Mouse (Mus musculus) embryonic fibroblast, embryonic 13.5 days (primary cell): ENCODE measurements around the gene Siah2. TPM values are rescaled to one million over a fixed set of nuclear protein-coding genes. Genes with fewer than 3 reads are reported as not detected.

Experiments
- H3K27ac ChIP-seq: 2 replicates; pipeline ENCODE4 v1.5.1; 2012; ENCODE audit warnings: low read length, control low read depth, inconsistent platforms; ENCODE audit not compliant: insufficient read depth
- H3K4me1 ChIP-seq: 2 replicates; pipeline ENCODE4 v1.6.1; 2011; ENCODE audit warnings: low read length; ENCODE audit not compliant: control insufficient read depth, insufficient read depth
- H3K4me3 ChIP-seq: 2 replicates; pipeline ENCODE4 v1.5.1; 2011; ENCODE audit warnings: mild to moderate bottlenecking, control low read depth, low read length; ENCODE audit not compliant: insufficient read depth
- CTCF ChIP-seq: IDR thresholded peaks from 2 replicates; pipeline ENCODE4 v1.5.1; 2011; ENCODE audit warnings: mild to moderate bottlenecking, control low read depth, low read length, moderate library complexity, borderline replicate concordance; ENCODE audit not compliant: insufficient read depth
- POLR2A ChIP-seq: IDR thresholded peaks from 2 replicates; pipeline ENCODE4 v1.6.1; 2011; ENCODE audit warnings: low read depth, mild to moderate bottlenecking, control low read depth, low read length, moderate library complexity
- polyA plus RNA-seq: library from polyadenylated mRNA; stranded (reverse); fragments of >200 nt; gene quantifications from 2 replicates; pipeline ENCODE4 v1.2.4, GENCODE M21; 2011; ENCODE audit warnings: low read depth; ENCODE audit not compliant: missing spikeins, insufficient read length

Gene Siah2
- polyA plus RNA-seq, 1 experiment: 20.6 TPM

DNA sequence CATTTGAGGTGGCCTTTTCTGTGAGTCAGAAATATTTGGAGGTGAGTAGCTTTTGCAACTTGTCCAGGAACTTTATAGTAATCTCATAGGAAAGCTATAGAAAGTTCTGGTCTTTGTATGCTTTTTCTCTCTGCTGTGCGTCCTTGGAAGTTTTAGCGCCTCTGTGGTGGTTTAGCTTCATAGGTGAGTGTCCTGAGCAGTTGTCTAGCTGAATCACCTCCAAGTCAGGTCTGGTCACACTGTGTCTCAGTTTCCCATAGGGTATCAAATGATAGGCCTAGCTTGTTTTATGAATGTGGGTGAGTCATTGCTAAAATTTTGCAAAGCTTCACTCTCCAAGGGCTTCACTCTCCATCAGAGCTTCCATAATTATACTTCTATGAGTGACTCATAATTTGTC lies 31.5 kb upstream of the Siah2 start:
- H3K4me1 ChIP-seq: peaks cover 8% of the 10 kb centered on the region; the same call in 1 of the 2 replicates
- TF ChIP-seq CTCF (no peak), POLR2A (no peak)
- H3K27ac ChIP-seq: no peak overlapping the region
- no peak overlapping the region for H3K4me3 ChIP-seq

DNA sequence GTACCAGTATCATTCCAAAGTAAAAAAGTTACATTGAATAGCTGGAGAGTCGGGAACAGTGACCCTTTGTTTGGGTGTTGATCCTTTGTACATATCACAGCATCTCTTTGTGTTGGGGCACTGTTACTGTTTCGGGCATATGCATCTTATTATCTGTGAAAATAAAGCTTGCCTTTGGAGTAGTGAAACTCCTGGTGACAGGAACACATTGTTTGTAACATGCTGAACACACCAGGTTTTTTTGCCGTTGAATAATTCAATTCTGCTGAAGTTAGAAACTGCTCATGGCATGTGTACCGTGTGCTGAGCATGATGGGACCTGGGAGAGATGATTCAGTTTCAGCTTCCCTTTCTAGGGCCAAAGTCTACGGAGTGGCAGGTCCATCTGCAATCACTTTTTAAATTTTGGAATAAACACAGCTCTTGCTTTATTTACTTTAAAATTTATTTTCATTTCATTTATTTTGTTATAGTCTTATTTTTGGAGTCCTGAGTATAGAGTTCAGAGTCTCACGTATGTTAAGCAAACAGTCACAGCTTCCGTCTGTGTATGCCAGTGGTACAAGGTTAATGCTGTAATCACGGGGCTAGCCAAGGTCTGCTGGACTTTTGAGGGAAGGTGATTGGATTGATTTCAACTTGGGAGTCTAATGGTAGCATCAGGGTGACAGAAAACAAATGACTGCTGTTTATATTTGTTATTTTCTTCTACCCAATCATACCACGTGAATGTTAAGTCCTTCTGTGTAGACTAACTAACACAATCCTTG lies 27.4 kb upstream of the Siah2 start:
- no peak overlapping the region for H3K27ac ChIP-seq
- TF ChIP-seq CTCF (no peak), POLR2A (no peak)
- peaks cover 8% of the 10 kb centered on the region; the same call in 1 of the 2 replicates for H3K4me1 ChIP-seq
- H3K4me3 ChIP-seq: no peak overlapping the region

DNA sequence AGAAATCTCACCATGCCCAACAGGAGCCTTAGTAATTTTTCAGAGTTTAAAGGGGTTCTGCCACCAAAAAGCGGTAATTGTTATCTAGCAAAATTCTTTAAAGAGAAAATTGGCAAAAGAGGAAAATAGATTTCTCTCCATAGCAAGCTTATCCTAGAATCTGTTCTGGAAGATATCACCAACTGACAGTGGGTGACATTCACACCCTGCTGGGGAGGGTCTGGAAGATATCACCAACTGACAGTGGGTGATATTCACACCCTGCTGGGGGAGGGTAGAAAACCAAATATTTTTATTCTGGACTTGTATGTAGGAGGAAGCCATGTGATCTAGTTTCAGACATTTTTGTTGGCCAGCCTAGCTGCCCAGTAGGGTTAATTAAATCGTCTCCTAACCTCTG lies 24.5 kb upstream of the Siah2 start:
- no peak overlapping the region for H3K4me3 ChIP-seq
- H3K27ac ChIP-seq: no peak overlapping the region
- TF ChIP-seq CTCF: no peak
- TF ChIP-seq POLR2A: no peak
- H3K4me1 ChIP-seq: no peaks in the 10 kb centered on the region

DNA sequence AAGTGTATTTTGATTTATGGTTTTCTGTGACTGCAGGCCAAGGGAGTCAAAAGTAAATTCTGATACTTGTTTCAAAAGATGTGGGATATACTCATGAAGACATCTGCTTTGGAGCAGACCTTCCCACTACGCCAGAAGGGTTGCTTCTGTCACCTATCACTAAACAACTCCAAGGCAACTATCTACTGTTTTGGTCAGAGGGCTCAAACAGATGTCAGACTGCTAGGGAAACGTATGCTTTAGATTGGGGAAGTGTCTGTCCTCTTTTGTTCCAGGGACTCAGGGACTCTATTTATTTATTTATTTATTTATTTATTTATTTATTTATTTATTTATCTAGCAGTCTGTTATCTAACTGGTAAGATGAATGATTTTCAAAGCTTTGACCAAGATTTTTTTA lies 22.6 kb upstream of the Siah2 start:
- no peak overlapping the region for H3K27ac ChIP-seq
- TF ChIP-seq CTCF: no peak
- no peak for TF ChIP-seq POLR2A

DNA sequence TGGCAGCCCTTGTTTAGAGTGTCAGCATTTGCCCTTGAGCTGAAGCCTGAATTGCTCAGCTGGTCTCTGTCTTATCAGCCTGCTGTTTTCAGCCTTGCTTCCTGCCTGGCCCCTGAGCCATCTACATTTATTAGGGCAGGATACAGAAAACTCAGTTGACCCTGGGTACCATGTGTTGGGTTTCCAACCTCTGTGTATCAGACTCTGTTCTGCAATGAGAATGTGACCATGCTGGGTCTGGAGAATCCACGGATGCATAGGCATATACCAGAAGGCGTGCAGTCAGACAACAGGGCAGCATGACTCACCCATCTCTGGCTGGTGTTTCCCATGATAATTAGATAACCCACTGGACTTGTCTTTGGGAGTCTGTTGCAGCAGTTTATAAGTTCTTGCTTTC lies 21.8 kb upstream of the Siah2 start:
- no peaks in the 10 kb centered on the region for H3K4me1 ChIP-seq
- H3K4me3 ChIP-seq: no peak overlapping the region
- TF ChIP-seq CTCF: no peak
- no peak for TF ChIP-seq POLR2A
- no peak overlapping the region for H3K27ac ChIP-seq

More for the DNA sequence above, 22.6 kb upstream of the Siah2 start:
- H3K4me1 ChIP-seq: no peaks in the 10 kb centered on the region
- no peak overlapping the region for H3K4me3 ChIP-seq

DNA sequence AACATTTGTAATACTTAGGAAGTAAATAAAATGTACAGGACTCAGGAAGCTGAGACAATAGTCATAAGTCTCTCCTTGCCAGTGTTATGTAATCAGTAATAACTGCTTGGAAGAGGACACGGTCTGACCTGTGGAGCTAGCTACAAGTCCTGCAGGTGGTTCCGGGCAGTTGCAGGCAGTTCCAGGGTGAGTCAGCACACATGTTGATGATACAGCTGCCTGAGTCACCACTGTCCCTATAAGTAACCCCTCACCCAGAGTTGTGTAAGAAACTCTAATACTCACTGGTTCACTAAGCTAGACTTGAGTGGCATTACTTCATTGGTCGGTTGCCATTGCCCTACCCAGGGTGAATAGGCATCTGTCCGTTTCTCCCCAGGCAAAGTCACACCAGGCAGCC lies 21.0 kb upstream of the Siah2 start:
- TF ChIP-seq POLR2A: no peak
- no peak for TF ChIP-seq CTCF
- Histone ChIP-seq H3K4me1 (no peaks in the 10 kb centered on the region), H3K4me3 (no peak overlapping the region), H3K27ac (no peak overlapping the region)

DNA sequence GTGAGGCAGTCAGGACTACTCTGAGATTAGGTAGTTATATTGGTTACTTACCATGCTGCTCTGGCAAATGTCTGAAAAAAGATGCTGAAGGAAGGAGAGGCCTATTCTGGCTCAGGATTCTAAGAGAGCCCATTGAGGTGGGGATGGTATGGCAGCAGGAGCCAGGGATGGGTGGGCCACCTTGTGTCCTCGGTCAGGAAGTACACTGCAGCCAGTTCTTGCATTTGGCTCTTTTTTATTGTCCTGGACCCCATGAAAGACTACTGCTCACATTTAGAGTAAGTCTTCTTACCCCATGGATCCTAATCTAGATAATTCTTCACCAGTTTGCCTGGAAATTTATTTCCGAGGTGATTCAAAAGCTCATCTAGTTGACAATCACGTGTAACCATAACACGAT lies 12.3 kb upstream of the Siah2 start:
- H3K27ac ChIP-seq: no peak overlapping the region
- no peaks in the 10 kb centered on the region for H3K4me1 ChIP-seq
- H3K4me3 ChIP-seq: no peak overlapping the region
- TF ChIP-seq CTCF (no peak), POLR2A (no peak)

DNA sequence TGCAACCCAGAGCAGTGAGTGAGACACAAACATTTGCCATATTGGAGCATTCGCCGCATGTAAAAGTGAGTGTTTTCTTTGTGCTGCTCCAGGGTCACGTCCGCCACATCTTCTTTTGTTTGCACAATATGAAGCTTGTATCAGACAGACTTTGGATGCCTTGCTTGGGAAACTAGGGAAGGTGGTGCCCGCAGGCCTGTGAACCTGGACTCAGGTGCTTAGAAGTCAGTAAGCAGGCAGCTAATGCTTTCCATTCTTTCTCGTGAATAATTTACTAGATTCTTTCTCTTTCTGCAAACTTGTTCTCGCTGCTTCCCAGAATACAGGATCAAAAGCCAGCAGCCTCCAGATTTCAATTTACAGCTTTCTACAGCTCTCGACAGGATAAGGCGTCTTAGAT lies 11.5 kb upstream of the Siah2 start:
- TF ChIP-seq POLR2A (no peak), CTCF (no peak)
- no peaks in the 10 kb centered on the region for H3K4me1 ChIP-seq
- no peak overlapping the region for H3K27ac ChIP-seq
- H3K4me3 ChIP-seq: no peak overlapping the region

DNA sequence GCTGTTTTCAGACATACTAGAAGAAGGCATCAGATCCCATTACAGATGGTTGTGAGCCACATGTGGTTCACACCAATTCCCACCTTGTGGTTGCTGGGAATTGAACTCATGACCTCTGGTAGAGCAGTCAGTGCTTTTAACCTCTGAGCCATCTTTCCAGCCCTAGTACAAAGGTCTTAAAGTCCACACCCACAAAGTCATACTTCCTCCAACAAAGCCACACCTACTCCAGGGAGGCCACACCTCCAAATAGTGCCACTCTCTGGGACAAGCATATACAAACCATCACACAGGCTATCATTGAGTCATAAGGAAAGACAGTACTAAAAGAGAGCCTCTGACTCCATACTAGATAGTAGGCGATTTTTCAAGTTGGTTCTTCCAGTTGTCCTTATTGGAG lies 10.1 kb upstream of the Siah2 start:
- TF ChIP-seq CTCF: no peak
- TF ChIP-seq POLR2A: no peak
- Histone ChIP-seq H3K4me1 (no peaks in the 10 kb centered on the region), H3K4me3 (no peak overlapping the region), H3K27ac (no peak overlapping the region)

DNA sequence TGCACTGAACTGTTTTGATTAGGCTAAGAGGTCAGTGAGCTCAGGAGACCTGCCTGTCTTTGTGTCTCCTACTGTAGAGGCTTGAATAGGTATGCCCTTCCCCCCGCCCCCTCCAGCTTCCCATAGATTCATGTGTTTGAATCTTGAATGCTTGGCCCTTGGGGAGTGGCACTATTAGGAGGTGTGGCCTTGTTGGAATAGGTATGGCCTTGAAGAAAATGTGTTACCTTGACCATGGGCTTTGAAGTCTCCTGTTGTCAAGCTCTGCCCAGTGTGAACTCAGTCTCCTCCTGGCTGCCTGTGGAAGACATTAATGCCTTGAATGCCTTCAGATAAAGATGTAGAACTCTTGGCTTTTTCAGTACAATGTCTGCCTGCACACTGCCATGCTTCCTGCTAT lies 9.2 kb upstream of the Siah2 start:
- Histone ChIP-seq H3K4me3 (no peak overlapping the region), H3K27ac (no peak overlapping the region), H3K4me1 (no peaks in the 10 kb centered on the region)
- TF ChIP-seq CTCF (no peak), POLR2A (no peak)

DNA sequence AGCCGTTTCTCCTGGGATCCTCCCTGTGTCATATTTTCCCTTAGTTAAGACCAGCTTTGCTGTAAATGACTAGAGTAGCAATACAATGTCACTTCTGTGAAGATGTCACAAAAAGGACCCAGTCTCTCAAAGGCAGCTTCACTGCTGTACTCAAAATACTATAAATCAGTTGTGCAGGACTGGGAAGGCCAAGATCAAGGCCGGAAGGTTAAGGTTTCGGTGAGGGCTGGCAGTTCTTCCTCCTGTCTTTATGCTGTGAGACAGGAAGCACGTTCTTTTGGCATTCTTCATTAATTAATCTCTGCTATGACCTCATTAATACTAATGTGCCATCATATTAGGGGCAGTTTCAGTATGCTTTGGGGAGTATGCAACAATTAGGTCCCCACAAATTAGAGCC lies 5.7 kb upstream of the Siah2 start:
- H3K27ac ChIP-seq: no peak overlapping the region
- H3K4me1 ChIP-seq: no peaks in the 10 kb centered on the region
- TF ChIP-seq POLR2A (no peak), CTCF (no peak)
- no peak overlapping the region for H3K4me3 ChIP-seq
